Mouse (Mus musculus): ENCODE measurements around the gene Umad1. TPM values are rescaled to one million over a fixed set of nuclear protein-coding genes. Genes with fewer than 3 reads are reported as not detected.

The Umad1 gene
- polyA plus RNA-seq, 1 experiment from 2014 or later = 24.0 TPM

DNA sequence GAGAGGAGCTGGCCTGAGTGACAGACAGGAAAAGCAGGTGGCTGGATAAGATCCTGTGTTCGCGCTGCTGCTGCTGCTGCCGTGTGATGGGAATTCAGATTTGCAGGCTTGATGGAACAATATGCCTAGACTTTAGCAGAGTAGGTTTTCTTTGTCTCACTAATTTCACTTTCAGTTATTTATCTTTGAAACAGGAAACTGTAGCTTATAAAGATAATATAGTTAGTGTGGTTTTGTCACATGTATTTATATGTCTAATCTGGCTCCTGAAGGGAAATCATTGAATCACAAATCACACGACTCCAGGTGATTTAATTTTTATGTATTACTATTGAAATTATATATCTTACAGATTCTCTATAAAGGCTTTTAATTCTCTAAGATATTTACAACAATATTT lies 24.2 kb downstream of the Umad1 start:
- Histone ChIP-seq H3K36me3 (ENCODE audit: control insufficient read depth, insufficient read depth) (no peaks in the 10 kb centered on the region), H3K4me3 (ENCODE audit: low read depth, low read length) (no peak overlapping the region), H3K9me3 (ENCODE audit: control insufficient read depth) (no peaks in the 10 kb centered on the region), H3K4me1 (replicated peaks; ENCODE audit: control insufficient read depth, insufficient read depth, low read length) (no peaks in the 10 kb centered on the region), H3K4me2 (replicated peaks; ENCODE audit: low read depth) (no peak overlapping the region), H3K27me3 (replicated peaks; ENCODE audit: control insufficient read depth, insufficient read depth, low read length) (no peaks in the 10 kb centered on the region), H3K9ac (ENCODE audit: low read depth, low read length) (no peak overlapping the region), H3K27ac (ENCODE audit: low read depth, low read length) (no peak overlapping the region)
- ATAC-seq = no peak
- no peak for TF ChIP-seq CTCF (IDR thresholded peaks at IDR 0.05; ENCODE audit: low read depth)
- WGBS = 80% methylated on average over 4 of the region's 4 CpGs

DNA sequence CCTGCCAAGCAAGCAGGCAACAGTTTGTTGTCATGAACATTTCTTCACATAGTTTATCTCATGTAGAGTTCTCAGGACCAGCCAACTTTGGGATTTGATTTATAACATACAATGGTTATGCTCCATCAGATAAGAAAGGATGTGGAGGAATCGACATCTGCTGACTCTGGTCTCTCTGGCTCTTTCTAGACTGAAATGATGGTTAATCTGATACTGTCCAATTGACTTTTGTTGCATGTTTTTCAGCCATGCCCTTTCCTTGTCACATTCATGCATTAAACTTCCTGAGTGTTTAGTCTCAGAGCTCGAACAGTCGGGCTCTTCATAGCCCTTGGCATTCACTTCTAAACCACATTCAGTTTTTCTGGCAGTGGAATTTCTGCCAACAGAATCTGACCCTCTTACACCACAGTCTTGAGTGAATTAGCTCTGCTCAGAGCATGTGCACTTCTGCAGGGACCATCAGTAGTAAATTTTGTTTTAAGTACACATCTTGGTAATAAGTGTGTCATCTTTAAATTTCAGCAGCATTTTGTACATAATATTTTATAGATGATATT lies 26.4 kb downstream of the Umad1 start:
- Histone ChIP-seq H3K4me2 (replicated peaks; ENCODE audit: low read depth) (no peak overlapping the region), H3K27ac (ENCODE audit: low read depth, low read length) (no peak overlapping the region), H3K36me3 (ENCODE audit: control insufficient read depth, insufficient read depth) (no peaks in the 10 kb centered on the region), H3K9me3 (ENCODE audit: control insufficient read depth) (no peaks in the 10 kb centered on the region), H3K4me1 (replicated peaks; ENCODE audit: control insufficient read depth, insufficient read depth, low read length) (no peaks in the 10 kb centered on the region), H3K9ac (ENCODE audit: low read depth, low read length) (no peak overlapping the region), H3K4me3 (ENCODE audit: low read depth, low read length) (no peak overlapping the region), H3K27me3 (replicated peaks; ENCODE audit: control insufficient read depth, insufficient read depth, low read length) (no peaks in the 10 kb centered on the region)
- ATAC-seq = no peak
- 62% methylated on average over 3 of the region's 3 CpGs for WGBS
- no peak for TF ChIP-seq CTCF (IDR thresholded peaks at IDR 0.05; ENCODE audit: low read depth)

- no peak for ATAC-seq
- H3K4me3 ChIP-seq (ENCODE audit: low read depth, low read length) = no peak overlapping the region
- no peaks in the 10 kb centered on the region for H3K9me3 ChIP-seq (ENCODE audit: control insufficient read depth)
- no peak overlapping the region for H3K4me2 ChIP-seq (replicated peaks; ENCODE audit: low read depth)
- H3K4me1 ChIP-seq (replicated peaks; ENCODE audit: control insufficient read depth, insufficient read depth, low read length) = no peaks in the 10 kb centered on the region
- H3K36me3 ChIP-seq (ENCODE audit: control insufficient read depth, insufficient read depth) = no peaks in the 10 kb centered on the region
- H3K9ac ChIP-seq (ENCODE audit: low read depth, low read length) = no peak overlapping the region
- H3K27ac ChIP-seq (ENCODE audit: low read depth, low read length) = no peak overlapping the region
- no peaks in the 10 kb centered on the region for H3K27me3 ChIP-seq (replicated peaks; ENCODE audit: control insufficient read depth, insufficient read depth, low read length)
- 80% methylated on average over 3 of the region's 3 CpGs for WGBS
- no peak for TF ChIP-seq CTCF (IDR thresholded peaks at IDR 0.05; ENCODE audit: low read depth)
These were observed 27.1 kb downstream of the Umad1 start for GRCm38 (mm10) chr6:8286146-8286545.

DNA sequence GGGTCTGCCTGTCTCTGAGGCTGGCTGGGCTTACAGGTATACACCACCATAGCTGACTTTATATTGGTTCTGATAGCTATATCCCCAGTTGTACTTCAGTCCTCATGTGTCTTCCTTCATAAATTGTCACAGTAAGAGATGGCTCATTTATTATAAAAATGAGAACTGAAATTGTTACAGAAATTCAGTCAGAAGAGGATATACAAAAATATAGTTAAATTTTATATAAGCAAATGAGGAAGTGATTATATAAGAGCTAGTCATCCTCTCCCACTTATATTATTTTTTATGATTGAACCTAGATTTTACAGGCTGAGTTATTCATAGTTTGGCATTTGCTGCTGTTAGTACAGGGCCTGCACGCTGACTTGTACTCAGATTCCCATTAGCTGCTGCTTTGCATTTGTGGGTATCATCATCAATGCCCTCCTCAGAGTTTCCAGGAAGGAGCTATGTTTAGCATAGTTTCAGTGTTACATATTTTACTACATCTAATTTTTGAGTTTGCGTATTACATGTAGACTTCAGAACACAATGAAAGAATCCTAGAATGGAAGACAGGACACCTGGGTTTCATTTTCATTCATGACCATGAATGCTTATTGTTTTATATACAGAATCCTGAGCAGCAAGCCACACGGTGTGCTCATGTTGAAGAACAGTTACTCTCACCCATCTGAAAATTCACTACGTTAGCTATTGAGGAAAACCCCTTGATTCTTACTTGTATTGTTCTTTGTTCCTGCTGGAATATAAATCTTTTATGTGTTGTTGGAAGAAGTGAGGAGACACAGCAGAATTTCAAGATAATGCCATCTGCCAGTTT lies 29.9 kb downstream of the Umad1 start:
- Histone ChIP-seq H3K9ac (ENCODE audit: low read depth, low read length) (no peak overlapping the region), H3K27me3 (replicated peaks; ENCODE audit: control insufficient read depth, insufficient read depth, low read length) (no peaks in the 10 kb centered on the region), H3K9me3 (ENCODE audit: control insufficient read depth) (no peaks in the 10 kb centered on the region), H3K4me1 (replicated peaks; ENCODE audit: control insufficient read depth, insufficient read depth, low read length) (no peaks in the 10 kb centered on the region), H3K4me3 (ENCODE audit: low read depth, low read length) (no peak overlapping the region), H3K4me2 (replicated peaks; ENCODE audit: low read depth) (no peak overlapping the region), H3K36me3 (ENCODE audit: control insufficient read depth, insufficient read depth) (no peaks in the 10 kb centered on the region), H3K27ac (ENCODE audit: low read depth, low read length) (no peak overlapping the region)
- 88% methylated on average over 4 of the region's 4 CpGs for WGBS
- ATAC-seq = no peak
- no peak for TF ChIP-seq CTCF (IDR thresholded peaks at IDR 0.05; ENCODE audit: low read depth)

GRCm38 (mm10) chr6:8294048-8294784 lies 35.1 kb downstream of the Umad1 start:
- no peak for TF ChIP-seq CTCF (IDR thresholded peaks at IDR 0.05; ENCODE audit: low read depth)
- no peaks in the 10 kb centered on the region for H3K27me3 ChIP-seq (replicated peaks; ENCODE audit: control insufficient read depth, insufficient read depth, low read length)
- no peaks in the 10 kb centered on the region for H3K9me3 ChIP-seq (ENCODE audit: control insufficient read depth)
- H3K4me2 ChIP-seq (replicated peaks; ENCODE audit: low read depth) = no peak overlapping the region
- no peak for ATAC-seq
- no peak overlapping the region for H3K9ac ChIP-seq (ENCODE audit: low read depth, low read length)
- H3K27ac ChIP-seq (ENCODE audit: low read depth, low read length) = no peak overlapping the region
- 84% methylated on average over 4 of the region's 4 CpGs for WGBS
- H3K36me3 ChIP-seq (ENCODE audit: control insufficient read depth, insufficient read depth) = no peaks in the 10 kb centered on the region
- H3K4me3 ChIP-seq (ENCODE audit: low read depth, low read length) = no peak overlapping the region
- no peaks in the 10 kb centered on the region for H3K4me1 ChIP-seq (replicated peaks; ENCODE audit: control insufficient read depth, insufficient read depth, low read length)

DNA sequence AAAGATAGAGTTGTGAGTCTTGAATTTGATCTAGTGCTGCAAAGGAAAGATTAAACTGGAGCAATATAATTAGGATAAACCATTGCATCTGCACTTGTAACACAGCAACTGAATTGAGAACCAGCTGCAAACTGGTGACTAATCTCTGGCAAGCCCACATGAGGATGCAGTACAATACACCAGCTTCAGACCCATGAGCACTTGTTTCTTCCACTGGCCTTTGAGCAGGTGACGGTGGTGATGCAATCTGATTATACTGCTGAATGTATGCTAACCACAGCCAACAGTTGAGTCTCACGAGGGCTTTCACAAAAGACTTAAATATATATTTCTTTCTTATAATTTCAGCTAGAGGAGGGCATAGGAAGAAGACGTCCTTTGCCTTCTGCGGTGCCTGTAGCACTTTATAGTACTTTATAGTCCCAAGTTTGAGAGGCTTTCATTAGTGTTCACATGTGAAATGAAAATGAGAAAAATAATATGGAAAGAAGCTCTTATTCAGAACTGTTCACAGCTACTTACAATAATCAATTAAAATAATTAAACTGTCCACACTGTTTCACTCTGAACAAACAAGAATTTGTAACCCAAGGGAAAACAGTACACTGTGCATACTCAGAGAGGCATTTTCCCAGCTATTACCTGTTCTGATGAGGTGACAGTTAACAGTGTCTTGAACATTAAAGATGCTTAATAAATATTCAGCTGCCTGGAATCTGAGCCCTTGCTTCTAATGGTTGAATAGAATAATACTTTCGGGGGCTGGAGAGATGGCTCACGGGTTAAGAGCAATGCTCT lies 40.2 kb downstream of the Umad1 start:
- Histone ChIP-seq H3K4me3 (ENCODE audit: low read depth, low read length) (no peak overlapping the region), H3K27me3 (replicated peaks; ENCODE audit: control insufficient read depth, insufficient read depth, low read length) (no peaks in the 10 kb centered on the region), H3K4me2 (replicated peaks; ENCODE audit: low read depth) (no peak overlapping the region), H3K36me3 (ENCODE audit: control insufficient read depth, insufficient read depth) (no peaks in the 10 kb centered on the region), H3K27ac (ENCODE audit: low read depth, low read length) (no peak overlapping the region), H3K4me1 (replicated peaks; ENCODE audit: control insufficient read depth, insufficient read depth, low read length) (no peaks in the 10 kb centered on the region), H3K9me3 (ENCODE audit: control insufficient read depth) (no peaks in the 10 kb centered on the region), H3K9ac (ENCODE audit: low read depth, low read length) (no peak overlapping the region)
- no peak for TF ChIP-seq CTCF (IDR thresholded peaks at IDR 0.05; ENCODE audit: low read depth)
- WGBS = 80% methylated on average over 6 of the region's 6 CpGs
- ATAC-seq = no peak

Data from intestine, postnatal 0 days (tissue).